Mouse (Mus musculus) adrenal gland, adult 2 months (tissue): Measurements from ENCODE around the gene Defb19. TPM values are rescaled to one million over a fixed set of nuclear protein-coding genes. Genes with fewer than 3 reads are reported as not detected.

Source experiments
- DNase-seq: peaks from one replicate; pipeline ENCODE4 v3.0.0; 2021
- polyA plus RNA-seq: library from polyadenylated mRNA; depleted of rRNA; stranded (reverse); fragments of >200 nt; gene quantifications from 2 replicates; pipeline ENCODE4 v1.2.3, GENCODE M21; 2012; rRNA removed
- total RNA-seq, 2 experiments: library from RNA; stranded (reverse); gene quantifications; 2 replicates each; pipeline ENCODE4 v1.2.3; 2021

Defb19 gene
- total and polyA plus RNA-seq, 3 experiments: 0.90 TPM; not detected in 2

DNA sequence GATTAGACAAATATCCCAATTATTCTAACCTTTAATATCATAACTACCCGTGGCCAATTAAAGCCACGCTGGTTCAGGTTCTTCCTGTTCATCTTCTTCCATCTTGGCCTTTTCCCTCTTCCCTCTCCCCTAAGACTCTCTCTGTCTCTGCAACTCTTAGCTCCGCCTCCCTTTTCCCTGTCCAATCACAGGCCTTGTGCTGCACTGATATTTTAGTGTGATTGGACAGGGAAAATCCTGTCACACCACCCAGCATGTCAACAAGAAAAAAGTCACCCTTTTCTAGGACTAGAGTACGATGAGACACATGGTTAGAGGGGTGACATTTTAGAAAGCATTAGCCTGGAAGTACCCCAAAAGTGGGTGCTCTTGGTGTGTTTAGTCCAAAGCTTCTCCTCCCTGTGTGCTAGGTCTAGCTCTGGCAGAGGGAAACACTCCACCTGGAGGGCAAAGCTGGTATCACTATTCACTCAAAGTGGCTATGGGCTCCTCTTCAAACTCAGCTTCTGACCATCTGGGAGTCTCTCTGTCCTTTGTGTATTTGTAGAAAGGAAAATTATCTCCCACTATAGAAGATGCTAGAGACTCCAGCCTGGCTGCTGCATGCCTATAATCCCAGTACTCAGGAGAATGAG, 6.9 kb upstream of the Defb19 start:
- DNase-seq: peak; percentile 40

DNA sequence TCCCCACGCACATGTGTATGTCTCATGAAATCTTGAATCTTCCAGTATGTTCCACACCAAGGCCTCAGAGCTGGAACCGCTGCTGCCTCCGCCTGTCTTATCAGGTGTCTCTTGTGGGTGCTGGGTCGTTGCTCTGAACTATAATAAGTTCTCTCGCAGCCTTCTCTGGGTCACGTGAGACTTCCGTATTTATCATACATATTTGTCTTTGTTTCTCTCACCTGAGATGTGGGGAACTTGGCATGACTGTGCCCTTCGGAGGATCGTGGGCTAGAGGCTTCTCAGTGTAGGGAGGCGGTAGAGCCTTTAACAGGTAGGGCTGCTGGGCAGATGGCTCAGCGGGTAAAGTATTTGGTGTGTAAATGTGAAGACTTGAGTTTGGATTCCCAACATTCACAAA, 500 bp upstream of the Defb19 start:
- no peak for DNase-seq

- no peak for DNase-seq
These were observed 6.6 kb downstream of the Defb19 start for GRCm38 (mm10) chr2:152573484-152573883.

- DNase-seq: no peak
These were observed 7.9 kb downstream of the Defb19 start, which contains the start of gene Defb21 for GRCm38 (mm10) chr2:152572114-152572794. Gene Defb21, plus strand, starts transcription at chr2:152572744.

- no peak for DNase-seq
These were observed 9.8 kb downstream of the Defb19 start for GRCm38 (mm10) chr2:152570313-152570712.

DNA sequence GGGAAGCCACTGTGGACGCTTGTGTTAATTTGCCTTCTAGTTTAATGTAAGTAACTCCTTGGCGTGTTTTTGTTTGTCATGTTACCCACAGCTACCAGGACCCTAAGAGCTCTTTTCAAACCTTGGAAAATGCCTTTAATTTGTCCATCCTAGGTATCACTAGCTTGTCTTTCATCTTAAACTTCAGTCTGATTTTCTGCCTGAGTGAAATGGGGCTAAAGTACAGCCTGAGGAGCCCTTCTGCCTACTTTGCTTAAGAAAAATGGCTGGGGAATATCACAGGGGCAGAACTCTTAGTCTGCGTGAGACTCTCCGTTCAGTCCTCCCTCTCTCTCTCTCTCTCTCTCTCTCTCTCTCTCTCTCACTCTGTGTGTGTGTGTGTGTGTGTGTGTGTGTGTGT, 10.2 kb downstream of the Defb19 start:
- no peak for DNase-seq

DNA sequence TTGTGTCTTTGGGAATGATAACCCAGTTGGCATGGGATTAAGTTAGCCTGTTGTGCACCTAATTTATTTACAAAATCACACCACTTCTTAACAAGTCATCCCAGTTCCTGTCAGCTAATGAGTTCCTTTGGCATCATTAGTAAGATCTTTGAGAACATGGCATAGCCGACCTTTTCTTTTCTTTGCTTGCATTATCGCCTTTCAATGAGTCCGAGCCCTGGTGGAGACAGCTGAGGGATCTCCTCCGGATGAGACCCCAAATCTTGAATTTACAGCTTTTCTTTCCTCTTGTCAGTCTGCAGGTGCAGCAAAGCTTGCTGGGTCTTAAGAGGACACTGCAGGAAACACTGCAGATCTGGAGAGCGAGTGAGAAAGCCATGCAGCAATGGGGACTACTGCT, 11.1 kb downstream of the Defb19 start, which contains the start of gene Gm17416:
Gene Gm17416 (plus strand): TSS at position 301 of the 400 bp plus-strand sequence.
- DNase-seq: no peak

DNA sequence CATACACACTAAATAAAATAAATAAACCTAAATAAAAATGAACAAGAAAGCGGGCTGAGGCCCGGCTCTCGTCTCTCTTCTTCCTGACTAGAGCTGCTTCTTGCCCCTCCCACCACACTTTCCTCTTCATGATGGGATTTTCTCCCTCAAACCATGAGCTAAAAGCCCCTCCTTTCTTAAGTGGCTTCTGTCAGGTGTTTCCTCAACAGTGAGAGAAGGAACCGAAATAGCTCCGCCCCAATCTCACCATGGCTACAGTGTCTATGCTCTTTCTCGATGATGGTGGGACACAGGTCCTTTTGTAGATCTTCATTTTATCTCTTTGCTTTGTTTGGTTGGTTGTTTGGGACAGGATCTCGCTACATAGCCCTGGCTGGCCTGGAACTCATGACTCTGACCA, 23.5 kb downstream of the Defb19 start:
- no peak for DNase-seq

DNA sequence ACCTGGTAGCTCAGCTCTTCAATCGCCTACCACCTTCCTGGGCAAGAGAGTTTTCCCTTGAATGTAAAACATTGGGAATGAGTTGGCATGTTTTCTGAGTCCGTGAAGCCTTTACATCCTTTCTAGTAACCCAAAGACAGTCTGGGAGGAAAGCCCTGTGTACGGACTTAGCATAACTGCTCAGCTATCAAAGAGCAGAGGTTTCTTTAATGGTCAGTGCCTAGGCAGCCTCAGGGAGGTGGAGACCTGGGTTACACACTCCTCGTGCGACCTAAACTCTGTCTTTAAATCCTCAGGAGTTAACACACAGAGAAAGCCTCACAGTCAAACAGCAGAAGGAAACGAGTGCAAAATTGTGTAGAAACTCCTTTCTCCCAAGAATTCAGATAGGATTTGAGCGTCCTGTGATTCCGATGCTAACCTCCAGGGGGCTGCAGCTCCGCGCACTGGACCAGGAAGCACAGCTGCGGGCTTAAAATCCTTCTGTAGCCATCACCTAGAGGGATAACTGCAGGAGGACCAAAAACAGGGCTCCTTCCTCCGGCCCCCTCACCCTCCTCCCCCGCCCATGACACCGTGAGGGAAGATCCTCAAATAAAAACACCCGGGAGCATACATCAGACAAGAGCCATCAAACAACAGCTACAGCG, 26.2 kb downstream of the Defb19 start:
- peak; percentile 53 for DNase-seq

DNA sequence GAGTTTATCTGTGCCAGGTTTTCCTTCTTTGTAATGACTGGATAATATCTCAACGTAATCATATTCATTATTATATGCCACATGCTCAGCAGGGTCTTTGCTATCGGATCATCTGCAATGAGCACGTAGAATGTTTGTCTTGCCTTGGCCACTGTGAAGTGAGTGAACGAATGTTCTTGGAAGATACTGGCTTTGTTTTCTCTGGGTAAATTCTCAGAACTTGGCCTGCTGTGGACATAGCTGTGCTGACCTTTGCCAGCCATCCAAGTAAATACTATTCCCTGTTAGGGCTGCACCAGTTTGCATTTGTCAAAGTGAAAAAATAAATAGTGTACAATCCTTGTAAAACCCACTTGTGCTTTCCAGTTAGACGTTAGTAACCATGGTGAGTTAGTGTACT, 32.0 kb downstream of the Defb19 start:
- no peak for DNase-seq

DNA sequence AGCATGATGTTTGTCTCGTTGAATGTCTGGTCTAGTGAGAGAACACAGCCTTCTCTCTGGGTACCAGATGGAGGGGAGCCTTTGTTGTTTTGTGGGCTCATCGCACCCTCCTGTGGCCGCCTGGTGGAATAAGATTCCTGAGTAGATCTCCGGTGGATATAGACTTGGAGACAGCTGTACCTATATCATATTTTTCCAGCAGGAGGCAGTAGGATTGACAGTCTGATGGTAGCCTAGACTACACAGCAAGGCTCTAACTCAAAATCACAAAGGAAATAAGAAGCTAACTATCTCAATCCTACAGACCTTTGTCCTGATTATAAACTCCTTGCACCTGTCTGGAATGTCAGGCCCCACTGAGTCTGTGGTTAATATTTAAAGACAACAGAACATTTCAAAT, 35.4 kb downstream of the Defb19 start:
- DNase-seq: peak; percentile 67

DNA sequence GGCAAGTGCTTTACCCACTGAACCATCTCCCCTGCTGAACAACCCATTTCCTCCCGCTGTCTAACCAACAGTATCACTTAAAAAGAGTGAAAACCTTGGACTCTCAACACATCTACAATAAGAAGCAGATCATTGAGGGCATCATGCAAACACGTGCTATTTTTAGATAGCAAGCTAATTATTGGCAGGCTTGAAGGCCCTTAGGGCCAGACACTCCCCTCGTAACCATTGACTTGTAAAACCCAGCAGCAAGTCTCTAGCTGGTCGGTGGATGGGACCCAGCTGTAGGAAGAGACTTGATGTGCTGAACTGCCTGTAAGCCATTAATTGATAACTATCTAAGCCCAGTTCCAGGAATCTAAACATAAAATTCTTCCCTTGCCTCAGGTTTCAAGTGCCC, 36.6 kb downstream of the Defb19 start:
- DNase-seq: no peak

DNA sequence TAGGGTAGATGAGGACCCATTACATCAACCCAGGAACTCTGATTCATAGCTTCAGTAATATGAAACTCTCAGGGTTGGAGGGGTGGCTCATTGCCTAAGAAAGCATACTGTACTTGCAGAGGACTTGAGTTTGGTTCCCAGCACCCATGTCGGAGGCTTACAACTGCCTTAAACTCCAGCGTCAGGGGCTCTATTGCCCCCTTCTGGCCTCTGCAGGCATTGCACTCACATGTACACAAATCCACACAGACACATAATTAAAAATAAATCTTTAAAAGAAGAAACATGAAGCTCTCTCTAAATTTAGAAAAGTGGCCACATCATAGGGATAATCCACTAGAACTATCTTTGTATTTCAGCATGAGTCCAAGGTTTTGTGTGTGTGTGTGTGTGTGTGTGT, 37.2 kb downstream of the Defb19 start:
- DNase-seq: no peak

DNA sequence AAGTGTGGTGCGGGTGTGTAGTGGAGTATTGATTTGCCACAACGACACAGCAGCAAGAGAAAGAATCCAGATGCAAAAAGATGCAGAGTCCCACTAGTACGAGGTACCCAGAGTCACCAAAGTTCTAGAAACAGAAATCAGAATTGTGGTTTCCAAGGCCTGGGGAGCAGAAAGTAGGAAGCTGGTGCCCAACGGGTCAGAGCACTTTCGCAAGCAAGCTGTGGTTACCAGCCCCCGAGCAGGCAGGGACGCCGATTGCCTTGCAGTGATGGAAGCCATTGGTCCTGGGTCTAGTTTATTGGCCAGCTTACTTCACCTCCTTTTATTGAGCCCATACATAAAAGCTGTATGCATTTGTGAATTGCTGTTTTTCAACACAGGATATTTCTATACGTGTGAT, 38.1 kb downstream of the Defb19 start:
- no peak for DNase-seq

GRCm38 (mm10) chr2:152539944-152540710, 40.0 kb downstream of the Defb19 start, which contains the start of gene Defb29:
Gene Defb29, minus strand, starts transcription at chr2:152540098.
- no peak for DNase-seq

Other genes with a start within 250 kb of the Defb19 start
- gene Rbck1, start 247.7 kb downstream of the Defb19 start, total RNA-seq: 100 to 1,000 TPM; 103 to 107 TPM
- 328 and 381 TPM in 2 replicates for gene Rbck1, start 247.7 kb downstream of the Defb19 start, polyA plus RNA-seq
- 10 to 100 TPM in 1 of 2 experiments, 1 to 10 TPM in 1; 2.8 to 23.9 TPM for gene Trib3, start 236.3 kb downstream of the Defb19 start, total RNA-seq
- 5.8 and 6.9 TPM in 2 replicates for gene Trib3, start 236.3 kb downstream of the Defb19 start, polyA plus RNA-seq
- gene Nrsn2, start 203.7 kb downstream of the Defb19 start, total RNA-seq: 1 to 10 TPM; 3.9 to 5.0 TPM
- gene Nrsn2, start 203.7 kb downstream of the Defb19 start, polyA plus RNA-seq: 7.4 and 8.4 TPM in 2 replicates
- gene Sox12, start 182.2 kb downstream of the Defb19 start, total RNA-seq: 10 to 100 TPM in 1 of 2 experiments, 1 to 10 TPM in 1; 6.2 to 11.0 TPM
- 13.7 and 15.9 TPM in 2 replicates for gene Sox12, start 182.2 kb downstream of the Defb19 start, polyA plus RNA-seq
- 1 to 10 TPM; 5.4 to 7.8 TPM for gene Zcchc3, start 165.3 kb downstream of the Defb19 start, total RNA-seq
- gene Zcchc3, start 165.3 kb downstream of the Defb19 start, polyA plus RNA-seq: 3.3 and 3.7 TPM in 2 replicates
- gene 6820408C15Rik, start 164.7 kb downstream of the Defb19 start, total RNA-seq: under 1 TPM; 0.32 to 0.35 TPM
- 0.07 and 0.13 TPM in 2 replicates for gene 6820408C15Rik, start 164.7 kb downstream of the Defb19 start, polyA plus RNA-seq
- not detected for gene Defb23, start 115.7 kb downstream of the Defb19 start, total RNA-seq
- not detected in 2 replicates for gene Defb23, start 115.7 kb downstream of the Defb19 start, polyA plus RNA-seq
- not detected for gene Defb20, start 103.2 kb downstream of the Defb19 start, total RNA-seq
- gene Defb20, start 103.2 kb downstream of the Defb19 start, polyA plus RNA-seq: not detected in 2 replicates
- not detected for gene Defb22, start 90.2 kb downstream of the Defb19 start, total RNA-seq
- not detected in 2 replicates for gene Defb22, start 90.2 kb downstream of the Defb19 start, polyA plus RNA-seq
- not detected for gene Defb26, start 68.6 kb downstream of the Defb19 start, total RNA-seq
- gene Defb26, start 68.6 kb downstream of the Defb19 start, polyA plus RNA-seq: not detected in 2 replicates
- gene Defb28, start 62.1 kb downstream of the Defb19 start, total RNA-seq: not detected
- gene Defb28, start 62.1 kb downstream of the Defb19 start, polyA plus RNA-seq: not detected in 2 replicates
- gene Defb29, start 40.2 kb downstream of the Defb19 start, total RNA-seq: not detected
- not detected in 2 replicates for gene Defb29, start 40.2 kb downstream of the Defb19 start, polyA plus RNA-seq
- not detected for gene Gm17416, start 11.0 kb downstream of the Defb19 start, total RNA-seq
- gene Gm17416, start 11.0 kb downstream of the Defb19 start, polyA plus RNA-seq: not detected in 2 replicates
- not detected for gene Defb21, start 7.6 kb downstream of the Defb19 start, total RNA-seq
- not detected in 2 replicates for gene Defb21, start 7.6 kb downstream of the Defb19 start, polyA plus RNA-seq
- not detected for gene Defb45, start 19.1 kb upstream of the Defb19 start, total RNA-seq
- gene Defb45, start 19.1 kb upstream of the Defb19 start, polyA plus RNA-seq: not detected in 2 replicates
- gene Defb36, start 24.0 kb upstream of the Defb19 start, total RNA-seq: under 1 TPM in 1 of 2 experiments, not detected in 1; 0.73 TPM
- 0.86 and 0.95 TPM in 2 replicates for gene Defb36, start 24.0 kb upstream of the Defb19 start, polyA plus RNA-seq
- gene Defb25, start 42.7 kb upstream of the Defb19 start, total RNA-seq: not detected
- 1.0 TPM in 1 of 2 replicates, not detected in the other for gene Defb25, start 42.7 kb upstream of the Defb19 start, polyA plus RNA-seq
- gene Rem1, start 46.6 kb upstream of the Defb19 start, total RNA-seq: 10 to 100 TPM; 11.3 to 18.1 TPM
- 11.9 and 21.0 TPM in 2 replicates for gene Rem1, start 46.6 kb upstream of the Defb19 start, polyA plus RNA-seq
- gene H13, start 89.1 kb upstream of the Defb19 start, total RNA-seq: 100 to 1,000 TPM; 164 to 202 TPM
- 358 and 395 TPM in 2 replicates for gene H13, start 89.1 kb upstream of the Defb19 start, polyA plus RNA-seq
- 10 to 100 TPM; 26.7 to 32.9 TPM for gene Mcts2, start 106.7 kb upstream of the Defb19 start, total RNA-seq
- 1.9 and 2.3 TPM in 2 replicates for gene Mcts2, start 106.7 kb upstream of the Defb19 start, polyA plus RNA-seq
- gene Id1, start 155.9 kb upstream of the Defb19 start, total RNA-seq: 10 to 100 TPM; 41.5 to 67.3 TPM
- gene Id1, start 155.9 kb upstream of the Defb19 start, polyA plus RNA-seq: 186 and 275 TPM in 2 replicates
- gene Cox4i2, start 173.9 kb upstream of the Defb19 start, total RNA-seq: 1 to 10 TPM; 1.4 to 3.4 TPM
- 3.9 and 4.4 TPM in 2 replicates for gene Cox4i2, start 173.9 kb upstream of the Defb19 start, polyA plus RNA-seq